Mouse (Mus musculus) cortical plate, adult 2 months (tissue): ENCODE results near the gene Gm13090.

ENCODE experiments used
- CTCF ChIP-seq: fragments of 200-500 bp; IDR thresholded peaks from 2 replicates; pipeline ENCODE4 v1.5.1; 2011; ENCODE audit warnings: mild to moderate bottlenecking, control low read depth, low read length; ENCODE audit not compliant: insufficient read depth; ENCODE audit errors: extremely low read depth
- POLR2A ChIP-seq: fragments of 200-500 bp; IDR thresholded peaks from 2 replicates; pipeline ENCODE4 v1.6.1; 2011; ENCODE audit warnings: mild to moderate bottlenecking, low read length, control low read depth; ENCODE audit not compliant: insufficient read depth; ENCODE audit errors: extremely low read depth

DNA sequence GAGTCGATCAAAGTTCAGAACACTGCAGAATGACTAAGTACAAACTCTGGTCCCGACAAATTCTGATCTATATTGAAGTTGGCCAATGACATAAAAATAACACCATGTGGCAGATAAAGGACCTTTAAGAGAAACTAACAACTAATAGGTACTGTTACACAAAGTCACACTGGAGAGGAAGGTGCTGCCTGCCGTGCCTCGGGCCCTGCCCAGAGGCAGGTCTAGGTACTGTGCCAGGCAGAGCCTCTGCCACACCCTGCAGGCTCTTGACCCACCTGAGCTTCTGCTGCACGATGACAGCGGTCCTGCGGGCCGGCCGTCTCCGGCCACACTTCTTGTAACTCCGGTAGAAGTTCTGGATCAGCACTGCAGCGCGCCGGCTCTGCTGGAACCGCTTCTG is 14.6 kb upstream of the Gm13090 start:
- TF ChIP-seq CTCF = no peak
- no peak for TF ChIP-seq POLR2A
